Mouse (Mus musculus) mesoderm, embryonic 11.5 days (tissue): ENCODE data around the gene Pprc1.

ENCODE experiments used
- DNase-seq: peaks from one replicate; pipeline ENCODE4 v3.0.0-alpha.2; 2012; ENCODE audit warnings: low read depth, low spot score

Pprc1 gene

GRCm38 (mm10) chr19:46044271-46044992, at the start of gene Pprc1:
Pprc1 (plus strand) TSS chr19:46044886.
- DNase-seq = peak; percentile 68

GRCm38 (mm10) chr19:45997365-45997764, 47.3 kb upstream of the Pprc1 start:
- no peak for DNase-seq

- peak; percentile 94 for DNase-seq
Observed at GRCm38 (mm10) chr19:45997785-45998693, 46.6 kb upstream of the Pprc1 start, which contains the start of gene Armh3. Armh3 (minus strand) TSS chr19:45998488.

- DNase-seq = no peak
Observed at GRCm38 (mm10) chr19:45998694-45999217, 45.9 kb upstream of the Pprc1 start.

GRCm38 (mm10) chr19:45999378-45999777, 45.3 kb upstream of the Pprc1 start:
- DNase-seq = no peak

GRCm38 (mm10) chr19:46002279-46002678, 42.4 kb upstream of the Pprc1 start:
- no peak for DNase-seq

- peak; percentile 77 for DNase-seq
Observed at GRCm38 (mm10) chr19:46003371-46004226, 41.1 kb upstream of the Pprc1 start, which contains the start of gene Hps6. Hps6 (plus strand) TSS chr19:46003508.

GRCm38 (mm10) chr19:46004814-46005466, 39.7 kb upstream of the Pprc1 start:
- DNase-seq = no peak

- DNase-seq = no peak
Observed at GRCm38 (mm10) chr19:46005680-46006079, 39.0 kb upstream of the Pprc1 start.

- peak; percentile 92 for DNase-seq
Observed at GRCm38 (mm10) chr19:46014572-46015178, 30.0 kb upstream of the Pprc1 start.

- DNase-seq = no peak
Observed at GRCm38 (mm10) chr19:46016023-46016422, 28.7 kb upstream of the Pprc1 start.

GRCm38 (mm10) chr19:46024959-46025358, 19.7 kb upstream of the Pprc1 start:
- DNase-seq = no peak

- no peak for DNase-seq
Observed at GRCm38 (mm10) chr19:46026567-46026966, 18.1 kb upstream of the Pprc1 start.

GRCm38 (mm10) chr19:46028747-46029320, 15.9 kb upstream of the Pprc1 start:
- DNase-seq = no peak

- DNase-seq = no peak
Observed at GRCm38 (mm10) chr19:46029652-46030051, 15.0 kb upstream of the Pprc1 start.

GRCm38 (mm10) chr19:46030196-46030983, 14.3 kb upstream of the Pprc1 start:
- no peak for DNase-seq

- DNase-seq = no peak
Observed at GRCm38 (mm10) chr19:46031689-46032432, 12.8 kb upstream of the Pprc1 start.

- DNase-seq = no peak
Observed at GRCm38 (mm10) chr19:46032731-46033510, 11.8 kb upstream of the Pprc1 start.
